Mouse (Mus musculus): ENCODE measurements at regions not wholly inside any gene's neighbourhood (a gene's known extent, or its start where the extent isn't known, plus 50 kb on each side); places are given as distances from the start of the nearest gene placed in this dataset.

GRCm38 (mm10) chr5:18494305-18494704 is 134.2 kb upstream of the Gnai1 start:
- TF ChIP-seq CTCF (conservative IDR thresholded peaks at IDR 0.05; ENCODE audit: insufficient read depth, insufficient read length, low read depth, low read length) (no peak), POLR2A (IDR thresholded peaks at IDR 0.05; ENCODE audit: low read depth, low read length) (no peak)
